Comparison of ENCODE assay signal across 10 mouse cellular contexts in the genomic region with DNA sequence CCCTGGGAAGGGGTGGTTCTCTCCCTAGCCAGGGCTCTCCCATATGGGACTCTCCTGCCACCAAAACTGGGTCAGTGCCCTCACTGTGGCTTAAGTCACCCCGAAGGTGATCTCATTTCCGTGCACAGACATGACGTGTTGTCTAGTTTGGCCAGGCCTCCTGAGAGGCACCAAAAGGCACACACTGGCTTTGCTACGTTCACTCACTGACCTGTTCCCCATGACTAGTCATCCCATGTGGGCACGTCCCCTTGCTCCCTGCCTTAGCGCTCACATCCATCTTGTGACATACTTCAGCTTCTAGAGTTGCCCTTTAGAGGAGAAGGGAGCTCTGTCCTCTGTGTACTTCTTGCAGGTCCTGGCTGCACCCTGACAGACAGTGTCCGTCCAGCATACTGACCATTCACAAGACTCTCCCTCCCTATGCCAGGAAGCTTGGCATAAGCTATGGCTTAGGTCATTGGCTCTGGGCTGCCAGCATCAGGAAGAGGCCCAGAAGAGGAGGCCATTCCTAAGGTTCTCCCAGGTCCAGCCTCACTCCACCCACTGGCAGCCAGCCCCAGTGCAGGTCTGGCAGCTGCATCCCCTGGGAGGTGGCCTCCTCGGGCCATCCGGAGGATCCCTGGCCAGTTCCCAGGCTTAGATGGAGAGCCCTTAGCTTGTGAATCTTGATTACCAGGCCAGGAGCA.
DNase-seq lines count a peak whose midpoint lies in the region; ATAC-seq lines count a peak whose summit lies in the region.
"Had no signal": no experiment of that assay in that cellular context is flagged by ENCODE, and none has a peak within 500 bp of the region (broad histone marks: within the 10 kb centered on the region; RNA-seq: fewer than 3 reads in every experiment).

No protein-coding gene starts in this region.

- 84% methylated on average over 9 of the region's 9 CpGs for WGBS in limb, embryonic 15.5 days
- WGBS in limb, embryonic 10.5 days = 94% methylated on average over 9 of the region's 9 CpGs

- H3K27me3 ChIP-seq in limb, embryonic 15.5 days = no peaks in the 10 kb centered on the region
- H3K27me3 ChIP-seq in limb, embryonic 10.5 days (ENCODE audit: low read depth, poor library complexity, severe bottlenecking) = no peaks in the 10 kb centered on the region
- H3K27me3 ChIP-seq: hindbrain, embryonic 12.5 days; lung, embryonic 15.5 days had no signal

- no peak for DNase-seq in limb, embryonic 10.5 days (ENCODE audit: low spot score)
- DNase-seq in adrenal gland, postnatal 14 days = peak; percentile 80
- DNase-seq in gastrocnemius, adult 18-20 months (ENCODE audit: low spot score) = peak; percentile 88
- DNase-seq in kidney, postnatal 36 days = peak; percentile 91
- DNase-seq in neural tube, embryonic 10.5 days (ENCODE audit: extremely low spot score, low spot score) = no peak
- no peak for DNase-seq in frontal cortex, postnatal 25 days (ENCODE audit: low spot score in 2 of 2)
- DNase-seq in c-Kit-positive CD71-positive TER-119-positive erythroid progenitor cells, embryonic 14.5 days (ENCODE audit: low spot score) = no peak

- no peak overlapping the region for H3K9ac ChIP-seq in limb, embryonic 15.5 days
- H3K9ac ChIP-seq: hindbrain, embryonic 12.5 days; lung, embryonic 15.5 days had no signal

- H3K4me2 ChIP-seq in limb, embryonic 15.5 days = no peak overlapping the region
- H3K4me2 ChIP-seq: hindbrain, embryonic 12.5 days; lung, embryonic 15.5 days had no signal

- 0 out of 2 replicates have a peak overlapping the region, but pooled peaks have one; percentile 33 for H3K27ac ChIP-seq in limb, embryonic 15.5 days
- H3K27ac ChIP-seq in limb, embryonic 10.5 days = no peak overlapping the region
- H3K27ac ChIP-seq: hindbrain, embryonic 12.5 days; lung, embryonic 15.5 days had no signal

- no peaks in the 10 kb centered on the region for H3K9me3 ChIP-seq in limb, embryonic 15.5 days
- no peaks in the 10 kb centered on the region for H3K9me3 ChIP-seq in limb, embryonic 10.5 days (replicated peaks)
- H3K9me3 ChIP-seq: hindbrain, embryonic 12.5 days; lung, embryonic 15.5 days had no signal

- ATAC-seq in limb, embryonic 15.5 days (ENCODE audit: insufficient number of reproducible peaks, low FRiP score, low TSS enrichment, low read depth) = peak; percentile 11; the same call in 1 of the 2 replicates

- H3K4me3 ChIP-seq in limb, embryonic 15.5 days = no peak overlapping the region
- H3K4me3 ChIP-seq in limb, embryonic 10.5 days = no peak overlapping the region
- H3K4me3 ChIP-seq: hindbrain, embryonic 12.5 days; lung, embryonic 15.5 days had no signal

- H3K4me1 ChIP-seq in limb, embryonic 15.5 days = peaks cover 8% of the 10 kb centered on the region; the same call in 1 of the 2 replicates
- H3K4me1 ChIP-seq in limb, embryonic 10.5 days = peaks cover 16% of the 10 kb centered on the region
- H3K4me1 ChIP-seq: lung, embryonic 15.5 days had no signal

- H3K36me3 ChIP-seq in limb, embryonic 15.5 days = peaks cover 63% of the 10 kb centered on the region
- peaks cover 68% of the 10 kb centered on the region for H3K36me3 ChIP-seq in limb, embryonic 10.5 days

Comparison
In these comparisons a context has a peak if more than half of its experiments do, and no peak if none do; other contexts are left out.
1. DNase-seq: peak in adrenal gland, postnatal 14 days (single experiment), gastrocnemius, adult 18-20 months (single experiment) and kidney, postnatal 36 days (2 of 2); none in limb, embryonic 10.5 days (single experiment), neural tube, embryonic 10.5 days (single experiment), frontal cortex, postnatal 25 days (0 of 2) and c-Kit-positive CD71-positive TER-119-positive erythroid progenitor cells, embryonic 14.5 days (single experiment).